Mouse (Mus musculus) left cerebral cortex, postnatal 14 days (tissue): ENCODE measurements around the gene Gpr39. TPM values are rescaled to one million over a fixed set of nuclear protein-coding genes. Genes with fewer than 3 reads are reported as not detected.

ENCODE experiments used
- DNase-seq, 2 experiments: peaks; one replicate each; pipeline ENCODE4 v3.0.0; 2021 to 2022; ENCODE audit warnings: low spot score in 2 of 2, mixed read lengths in 1 of 2
- intact Hi-C: fragments of 180-260 bp; cut with DNase I; formaldehyde crosslinking; loops from one replicate; pipeline ENCODE4 v1.15.1; 2025
- total RNA-seq, 2 experiments: library from RNA; stranded (reverse); gene quantifications; 2 replicates each; pipeline ENCODE4 v1.2.3; 2021

Gene Gpr39
- total RNA-seq, 2 experiments from 2014 or later = 0.53 to 0.59 TPM

- intact Hi-C loops = loop anchor here (5.0 kb wide), 2 partner anchors 116 to 519 kb away; no protein-coding TSS in a partner anchor
- peak; percentile 5 to 8 for DNase-seq
Measured at GRCm38 (mm10) chr1:125912601-125913600, 236.1 kb downstream of the Gpr39 start, which contains the start of gene Lypd1. Gene Lypd1, minus strand, starts transcription at chr1:125913101.

GRCm38 (mm10) chr1:125920696-125921095, 243.9 kb downstream of the Gpr39 start:
- no peak for DNase-seq
- intact Hi-C loops = no loop called here

- intact Hi-C loops = no loop called here
- peak in 1 of 2 experiments; percentile 29 for DNase-seq
Measured at GRCm38 (mm10) chr1:125923062-125923461, 246.3 kb downstream of the Gpr39 start.

Other genes starting within 250 kb of the Gpr39 start
- gene Actr3, start 241.3 kb upstream of the Gpr39 start, total RNA-seq = 100 to 1,000 TPM; 224 to 226 TPM
- gene Slc35f5, start 116.4 kb upstream of the Gpr39 start, total RNA-seq = 10 to 100 TPM; 29.1 to 33.6 TPM
- 100 to 1,000 TPM; 140 to 144 TPM for gene Lypd1, start 236.1 kb downstream of the Gpr39 start, total RNA-seq